Mouse (Mus musculus) C2C12 (cell line): ENCODE measurements around the gene Tbc1d30.

Experiments
- CEBPB ChIP-seq: IDR thresholded peaks from one replicate; pipeline ENCODE4 v1.6.1; 2011; ENCODE audit warnings: low read depth, mild to moderate bottlenecking, control low read depth, moderate library complexity
- CTCF ChIP-seq: IDR thresholded peaks from one replicate; pipeline ENCODE4 v1.5.1; 2011; ENCODE audit not compliant: control insufficient read depth, insufficient read depth, insufficient read length
- FOSL1 ChIP-seq: IDR thresholded peaks from one replicate; pipeline ENCODE4 v1.8.0; 2011; ENCODE audit warnings: mild to moderate bottlenecking, low read length; ENCODE audit not compliant: poor library complexity, insufficient read depth, severe bottlenecking
- MYOD1 ChIP-seq: IDR thresholded peaks from one replicate; pipeline ENCODE4 v1.6.1; 2011; ENCODE audit warnings: low read depth; ENCODE audit not compliant: control insufficient read depth, insufficient read length

GRCm38 (mm10) chr10:121316361-121316760 is 34.7 kb downstream of the Tbc1d30 start:
- TF ChIP-seq CTCF (no peak), MYOD1 (no peak), FOSL1 (no peak), CEBPB (no peak)
